Mouse (Mus musculus) kidney, embryonic 14.5 days (tissue): Measurements from ENCODE around the gene Sparcl1. TPM values are rescaled to one million over a fixed set of nuclear protein-coding genes. Genes with fewer than 3 reads are reported as not detected.

Experiments used
- ATAC-seq: fragments of 200-750 bp; cut with Nextera tagmentation; 2 replicates; pipeline ENCODE4 v1.8.0; 2017; ENCODE audit warnings: moderate number of reproducible peaks, mild to moderate bottlenecking, moderate TSS enrichment, moderate library complexity; ENCODE audit not compliant: low FRiP score, low TSS enrichment
- H3K27ac ChIP-seq: fragments of 300-500 bp; sonication (generic); 2 replicates; pipeline ENCODE4 v1.5.1; 2014; ENCODE audit warnings: low read depth, mild to moderate bottlenecking, low read length, moderate library complexity, mixed read lengths
- H3K27me3 ChIP-seq: fragments of 300-500 bp; sonication (generic); 2 replicates; pipeline ENCODE4 v1.6.1; 2014; ENCODE audit warnings: mild to moderate bottlenecking, low read length; ENCODE audit not compliant: control insufficient read depth, insufficient read depth
- H3K36me3 ChIP-seq: fragments of 300-500 bp; sonication (generic); 2 replicates; pipeline ENCODE4 v1.6.1; 2014; ENCODE audit warnings: low read length, mixed read lengths; ENCODE audit not compliant: control insufficient read depth, insufficient read depth
- H3K4me1 ChIP-seq: fragments of 300-500 bp; sonication (generic); 2 replicates; pipeline ENCODE4 v1.6.1; 2014; ENCODE audit warnings: low read length, mixed read lengths; ENCODE audit not compliant: control insufficient read depth, insufficient read depth
- H3K4me2 ChIP-seq: fragments of 300-500 bp; sonication (generic); replicated peaks from 2 replicates; pipeline ENCODE4 v1.6.1; 2014; ENCODE audit warnings: low read depth, mild to moderate bottlenecking, low read length
- H3K4me3 ChIP-seq: fragments of 300-500 bp; sonication (generic); 2 replicates; pipeline ENCODE4 v1.5.1; 2014; ENCODE audit warnings: mild to moderate bottlenecking, low read length
- H3K9ac ChIP-seq: fragments of 300-500 bp; sonication (generic); 2 replicates; pipeline ENCODE4 v1.6.1; 2014; ENCODE audit warnings: low read depth, mild to moderate bottlenecking, low read length, moderate library complexity
- H3K9me3 ChIP-seq: fragments of 300-500 bp; sonication (generic); 2 replicates; pipeline ENCODE4 v1.6.1; 2016; ENCODE audit warnings: low read length; ENCODE audit not compliant: control insufficient read depth
- WGBS: fragments of 180-500 bp; shearing (Covaris S2); extraction: QIAGEN DNeasy Blood & Tissue Kit; methylation state at CpG from one replicate; pipeline ENCODE4 v1.1.7; 2014; 5-methylcytosine and 5-hydroxymethylcytosine counted together
- microRNA-seq: library from miRNA; unstranded; fragments of <30 nt; microRNA quantifications from one replicate; pipeline ENCODE4, GENCODE M21; 2016
- polyA plus RNA-seq: library from polyadenylated mRNA; unstranded; fragments of >200 nt; fragmentation: Nextera tagmentation; extraction: Ambion mirVana; gene quantifications from 2 replicates; pipeline ENCODE4 v1.2.1, GENCODE M21; 2014

The Sparcl1 gene
- polyA plus RNA-seq, 1 experiment from 2014 or later: 36.1 TPM

- Histone ChIP-seq H3K9ac (no peak overlapping the region), H3K9me3 (no peaks in the 10 kb centered on the region), H3K27ac (no peak overlapping the region), H3K36me3 (no peaks in the 10 kb centered on the region), H3K4me2 (no peak overlapping the region), H3K4me3 (no peak overlapping the region), H3K4me1 (no peaks in the 10 kb centered on the region), H3K27me3 (no peaks in the 10 kb centered on the region)
- WGBS: 73% methylated on average over 2 of the region's 2 CpGs
- no peak for ATAC-seq
These were observed 81.0 kb downstream of the Sparcl1 start for GRCm38 (mm10) chr5:104032434-104033097.

Small RNAs within 50 kb of the gene (microRNA-seq; reads per million reads assigned to microRNA genes)
- 1.5 reads per million for gene Mir5619

Other genes with a start within 250 kb of the Sparcl1 start
- gene Klhl8, start 202.5 kb downstream of the Sparcl1 start, polyA plus RNA-seq: 6.8 and 13.3 TPM in 2 replicates
- 0.23 TPM in 1 of 2 replicates, not detected in the other for gene Hsd17b13, start 136.3 kb downstream of the Sparcl1 start, polyA plus RNA-seq
- gene Hsd17b11, start 91.8 kb downstream of the Sparcl1 start, polyA plus RNA-seq: 7.3 and 7.9 TPM in 2 replicates
- 57.5 and 58.1 TPM in 2 replicates for gene Nudt9, start 67.4 kb downstream of the Sparcl1 start, polyA plus RNA-seq
- gene Gm17660, start 36.1 kb downstream of the Sparcl1 start, polyA plus RNA-seq: not detected in 2 replicates
- gene Dspp, start 57.0 kb upstream of the Sparcl1 start, polyA plus RNA-seq: not detected in 2 replicates
- gene Dmp1, start 88.9 kb upstream of the Sparcl1 start, polyA plus RNA-seq: not detected in 2 replicates
- gene Ibsp, start 185.4 kb upstream of the Sparcl1 start, polyA plus RNA-seq: not detected in 2 replicates
- gene Mepe, start 211.6 kb upstream of the Sparcl1 start, polyA plus RNA-seq: not detected in 2 replicates